Mouse (Mus musculus): ENCODE data around the gene Armc12.
"Not testable (repeated sequence)": the region's sequence is repeated elsewhere in the genome, so short reads cannot be mapped to it uniquely, and the experiment has no call there.

Armc12 gene

GRCm38 (mm10) chr17:28531946-28532345, 1.3 kb downstream of the Armc12 start:
- DNase-seq (ENCODE audit: low read depth, low spot score), result no peak

- DNase-seq (ENCODE audit: low read depth, low spot score), result no peak
Observed at GRCm38 (mm10) chr17:28532557-28532956, 2.0 kb downstream of the Armc12 start.

GRCm38 (mm10) chr17:28533327-28533726, 2.7 kb downstream of the Armc12 start:
- no peak for DNase-seq (ENCODE audit: low read depth, low spot score)

- no peak for DNase-seq (ENCODE audit: low read depth, low spot score)
Observed at GRCm38 (mm10) chr17:28537881-28538280, 7.3 kb downstream of the Armc12 start.

- no peak for DNase-seq (ENCODE audit: low read depth, low spot score)
Observed at GRCm38 (mm10) chr17:28546925-28547324, 16.3 kb downstream of the Armc12 start.

GRCm38 (mm10) chr17:28548550-28548949, 17.9 kb downstream of the Armc12 start:
- DNase-seq (ENCODE audit: low read depth, low spot score), result no peak

- no peak for DNase-seq (ENCODE audit: low read depth, low spot score)
Observed at GRCm38 (mm10) chr17:28549111-28549510, 18.5 kb downstream of the Armc12 start, which contains the start of gene Clpsl2. Clpsl2 (plus strand) TSS chr17:28549411.

- DNase-seq (ENCODE audit: low read depth, low spot score), result peak; percentile 6
Observed at GRCm38 (mm10) chr17:28553040-28553793, 22.6 kb downstream of the Armc12 start.

- DNase-seq (ENCODE audit: low read depth, low spot score), result not testable (repeated sequence)
Observed at GRCm38 (mm10) chr17:28554021-28554420, 23.4 kb downstream of the Armc12 start.

GRCm38 (mm10) chr17:28556635-28557396, 26.2 kb downstream of the Armc12 start:
- DNase-seq (ENCODE audit: low read depth, low spot score), result no peak

- DNase-seq (ENCODE audit: low read depth, low spot score), result no peak
Observed at GRCm38 (mm10) chr17:28557772-28558171, 27.2 kb downstream of the Armc12 start.

GRCm38 (mm10) chr17:28560598-28560997, 30.0 kb downstream of the Armc12 start, which contains the start of gene Clps:
Clps (minus strand) TSS chr17:28560766.
- DNase-seq (ENCODE audit: low read depth, low spot score), result no peak

GRCm38 (mm10) chr17:28561613-28562012, 31.0 kb downstream of the Armc12 start:
- no peak for DNase-seq (ENCODE audit: low read depth, low spot score)

GRCm38 (mm10) chr17:28565181-28565580, 34.6 kb downstream of the Armc12 start:
- DNase-seq (ENCODE audit: low read depth, low spot score), result no peak

GRCm38 (mm10) chr17:28567541-28567940, 36.9 kb downstream of the Armc12 start:
- no peak for DNase-seq (ENCODE audit: low read depth, low spot score)

- no peak for DNase-seq (ENCODE audit: low read depth, low spot score)
Observed at GRCm38 (mm10) chr17:28571868-28572267, 41.3 kb downstream of the Armc12 start.

- no peak for DNase-seq (ENCODE audit: low read depth, low spot score)
Observed at GRCm38 (mm10) chr17:28572521-28572920, 41.9 kb downstream of the Armc12 start.

- no peak for DNase-seq (ENCODE audit: low read depth, low spot score)
Observed at GRCm38 (mm10) chr17:28572941-28573340, 42.3 kb downstream of the Armc12 start.

- peak; percentile 10 for DNase-seq (ENCODE audit: low read depth, low spot score)
Observed at GRCm38 (mm10) chr17:28575244-28576125, 44.9 kb downstream of the Armc12 start, which contains the start of gene Lhfpl5. Lhfpl5 (plus strand) TSS chr17:28575641.

GRCm38 (mm10) chr17:28580396-28580795, 49.8 kb downstream of the Armc12 start:
- DNase-seq (ENCODE audit: low read depth, low spot score), result no peak

GRCm38 (mm10) chr17:28581056-28581455, 50.5 kb downstream of the Armc12 start:
- DNase-seq (ENCODE audit: low read depth, low spot score), result no peak

- DNase-seq (ENCODE audit: low read depth, low spot score), result no peak
Observed at GRCm38 (mm10) chr17:28586509-28586908, 55.9 kb downstream of the Armc12 start.
